Mouse (Mus musculus): ENCODE results near the gene Gm20716. TPM values are rescaled to one million over a fixed set of nuclear protein-coding genes. Genes with fewer than 3 reads are reported as not detected.

Gene Gm20716
- total RNA-seq, 1 experiment, result 41.7 TPM

DNA sequence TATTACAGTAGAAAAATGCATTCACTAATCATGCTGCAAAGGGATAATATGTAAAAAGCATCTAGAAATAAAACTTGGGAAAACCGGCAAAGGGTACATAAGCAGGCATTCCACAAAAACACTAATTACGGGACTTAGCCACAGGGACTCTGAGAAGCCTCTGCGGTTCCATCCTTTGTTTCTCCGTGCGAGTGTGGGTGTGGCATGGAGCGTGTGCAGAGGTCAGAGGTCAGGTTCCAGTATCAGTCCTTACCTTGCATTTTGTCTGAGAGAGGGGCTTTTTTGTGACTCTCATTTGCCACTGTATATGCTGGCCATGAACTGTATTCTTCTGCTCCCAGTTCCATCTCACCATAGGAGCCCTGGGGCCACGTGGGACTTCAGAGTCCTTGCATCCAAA lies 54.2 kb downstream of the Gm20716 start:
- no peak overlapping the region for H3K9ac ChIP-seq (ENCODE audit: insufficient read depth, low read depth, low read length, poor library complexity, severe bottlenecking)
- no peak overlapping the region for H3K27ac ChIP-seq (ENCODE audit: insufficient read depth, low read depth, low read length, poor library complexity, severe bottlenecking)
- TF ChIP-seq CHD2 (IDR thresholded peaks at IDR 0.05; ENCODE audit: low read depth, low read length) (0 out of 2 replicates have a peak, but pooled peaks have one; percentile 34), ZC3H11A (IDR thresholded peaks at IDR 0.05; ENCODE audit: borderline replicate concordance, low read depth, low read length) (no peak), ZNF384 (IDR thresholded peaks at IDR 0.05; ENCODE audit: low read depth, low read length) (no peak)
- no peak for DNase-seq (ENCODE audit: low read depth, low spot score)
- peaks cover 5 to 8% of the 10 kb centered on the region in 2 experiments; a peak in 1 of 4 replicates for H3K4me1 ChIP-seq (ENCODE audit: control insufficient read depth in 2 of 2, insufficient read depth in 2 of 2, low read length in 2 of 2, poor library complexity in 1 of 2)
- H3K4me3 ChIP-seq (ENCODE audit: insufficient read depth in 1 of 2, low read depth in 1 of 2, low read length in 2 of 2, poor library complexity in 1 of 2, severe bottlenecking in 1 of 2), result no peak overlapping the region
- peaks cover 5% of the 10 kb centered on the region for H3K36me3 ChIP-seq (ENCODE audit: control insufficient read depth, insufficient read depth, low read length, poor library complexity, severe bottlenecking)
- in situ Hi-C loops (cut with MboI; ENCODE audit: low sequenced_read_pairs in 2 of 2, unreplicated experiment in 2 of 2), result no loop called here
- no peaks in the 10 kb centered on the region for H3K9me3 ChIP-seq (ENCODE audit: control insufficient read depth, insufficient read depth, low read depth, low read length)

DNA sequence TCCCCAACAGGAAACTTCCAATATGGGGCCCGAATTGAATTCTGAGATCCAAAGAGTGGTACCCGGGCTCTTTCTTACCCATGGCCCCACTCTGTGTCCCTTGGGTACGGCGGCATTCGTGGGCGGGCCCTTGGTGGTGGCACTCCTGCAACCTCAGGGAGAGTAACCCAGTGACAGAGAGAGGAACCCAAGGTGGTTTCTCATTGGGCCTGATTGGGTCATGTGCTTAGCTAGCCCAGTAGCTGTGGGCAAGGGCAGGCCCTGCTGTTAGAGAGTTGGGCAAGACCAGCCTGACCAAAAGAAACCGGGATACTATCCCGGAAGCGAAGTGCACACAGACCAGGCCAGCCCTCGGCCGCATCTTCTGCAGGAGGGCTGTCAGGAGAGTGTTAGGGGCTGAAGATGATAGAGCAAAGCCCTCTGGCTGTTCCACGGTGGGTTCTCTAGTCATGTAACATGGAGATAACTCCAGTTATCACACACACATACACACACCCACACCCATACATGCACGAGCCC lies 59.9 kb downstream of the Gm20716 start:
- in situ Hi-C loops (cut with MboI; ENCODE audit: low sequenced_read_pairs in 2 of 2, unreplicated experiment in 2 of 2), result no loop called here
- DNase-seq (ENCODE audit: low read depth, low spot score), result no peak
- Histone ChIP-seq H3K9ac (ENCODE audit: insufficient read depth, low read depth, low read length, poor library complexity, severe bottlenecking) (peak overlapping the region; percentile 57), H3K4me3 (ENCODE audit: insufficient read depth in 1 of 2, low read depth in 1 of 2, low read length in 2 of 2, poor library complexity in 1 of 2, severe bottlenecking in 1 of 2) (peak overlapping the region; percentile 43), H3K27ac (ENCODE audit: insufficient read depth, low read depth, low read length, poor library complexity, severe bottlenecking) (peak overlapping the region; percentile 38; the same call in 1 of the 2 replicates), H3K36me3 (ENCODE audit: control insufficient read depth, insufficient read depth, low read length, poor library complexity, severe bottlenecking) (no peaks in the 10 kb centered on the region), H3K9me3 (ENCODE audit: control insufficient read depth, insufficient read depth, low read depth, low read length) (no peaks in the 10 kb centered on the region), H3K4me1 (ENCODE audit: control insufficient read depth in 2 of 2, insufficient read depth in 2 of 2, low read length in 2 of 2, poor library complexity in 1 of 2) (peaks cover 8 to 31% of the 10 kb centered on the region in 2 experiments)
- TF ChIP-seq ZNF384 (IDR thresholded peaks at IDR 0.05; ENCODE audit: low read depth, low read length), result no peak
- no peak for TF ChIP-seq ZC3H11A (IDR thresholded peaks at IDR 0.05; ENCODE audit: borderline replicate concordance, low read depth, low read length)
- no peak for TF ChIP-seq MAFK (IDR thresholded peaks at IDR 0.05; ENCODE audit: insufficient read depth, low read depth, low read length)
- TF ChIP-seq CHD2 (IDR thresholded peaks at IDR 0.05; ENCODE audit: low read depth, low read length), result no peak

DNA sequence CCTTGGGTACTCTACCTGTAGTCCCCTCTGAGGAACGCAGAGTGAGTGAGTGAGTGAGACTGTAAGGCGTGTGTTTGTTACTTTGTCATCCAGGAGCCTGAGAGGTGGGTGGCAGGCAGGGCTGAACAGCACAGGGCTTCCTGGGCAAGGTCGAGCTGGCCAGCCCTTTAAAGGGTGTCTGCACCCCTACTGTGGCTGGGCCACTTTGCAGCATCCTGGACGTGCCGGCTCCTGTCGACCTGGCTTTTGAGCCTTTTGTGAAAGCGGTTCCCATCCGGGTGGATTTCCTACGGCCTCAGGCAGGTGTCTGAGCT lies 60.4 kb downstream of the Gm20716 start:
- H3K27ac ChIP-seq (ENCODE audit: insufficient read depth, low read depth, low read length, poor library complexity, severe bottlenecking), result peak overlapping the region; percentile 38
- no peak for DNase-seq (ENCODE audit: low read depth, low spot score)
- H3K4me3 ChIP-seq (ENCODE audit: insufficient read depth in 1 of 2, low read depth in 1 of 2, low read length in 2 of 2, poor library complexity in 1 of 2, severe bottlenecking in 1 of 2), result peak overlapping the region; percentile 43
- no peaks in the 10 kb centered on the region for H3K9me3 ChIP-seq (ENCODE audit: control insufficient read depth, insufficient read depth, low read depth, low read length)
- TF ChIP-seq CHD2 (IDR thresholded peaks at IDR 0.05; ENCODE audit: low read depth, low read length), result no peak
- TF ChIP-seq MAFK (IDR thresholded peaks at IDR 0.05; ENCODE audit: insufficient read depth, low read depth, low read length), result no peak
- TF ChIP-seq ZC3H11A (IDR thresholded peaks at IDR 0.05; ENCODE audit: borderline replicate concordance, low read depth, low read length), result no peak
- no peak for TF ChIP-seq HCFC1 (IDR thresholded peaks at IDR 0.05; ENCODE audit: borderline replicate concordance, insufficient read depth, low read length)
- TF ChIP-seq ZNF384 (IDR thresholded peaks at IDR 0.05; ENCODE audit: low read depth, low read length), result no peak
- no peaks in the 10 kb centered on the region for H3K36me3 ChIP-seq (ENCODE audit: control insufficient read depth, insufficient read depth, low read length, poor library complexity, severe bottlenecking)
- in situ Hi-C loops (cut with MboI; ENCODE audit: low sequenced_read_pairs in 2 of 2, unreplicated experiment in 2 of 2), result no loop called here
- H3K4me1 ChIP-seq (ENCODE audit: control insufficient read depth in 2 of 2, insufficient read depth in 2 of 2, low read length in 2 of 2, poor library complexity in 1 of 2), result peaks cover 8 to 31% of the 10 kb centered on the region in 2 experiments
- peak overlapping the region; percentile 18; the same call in 1 of the 2 replicates for H3K9ac ChIP-seq (ENCODE audit: insufficient read depth, low read depth, low read length, poor library complexity, severe bottlenecking)

DNA sequence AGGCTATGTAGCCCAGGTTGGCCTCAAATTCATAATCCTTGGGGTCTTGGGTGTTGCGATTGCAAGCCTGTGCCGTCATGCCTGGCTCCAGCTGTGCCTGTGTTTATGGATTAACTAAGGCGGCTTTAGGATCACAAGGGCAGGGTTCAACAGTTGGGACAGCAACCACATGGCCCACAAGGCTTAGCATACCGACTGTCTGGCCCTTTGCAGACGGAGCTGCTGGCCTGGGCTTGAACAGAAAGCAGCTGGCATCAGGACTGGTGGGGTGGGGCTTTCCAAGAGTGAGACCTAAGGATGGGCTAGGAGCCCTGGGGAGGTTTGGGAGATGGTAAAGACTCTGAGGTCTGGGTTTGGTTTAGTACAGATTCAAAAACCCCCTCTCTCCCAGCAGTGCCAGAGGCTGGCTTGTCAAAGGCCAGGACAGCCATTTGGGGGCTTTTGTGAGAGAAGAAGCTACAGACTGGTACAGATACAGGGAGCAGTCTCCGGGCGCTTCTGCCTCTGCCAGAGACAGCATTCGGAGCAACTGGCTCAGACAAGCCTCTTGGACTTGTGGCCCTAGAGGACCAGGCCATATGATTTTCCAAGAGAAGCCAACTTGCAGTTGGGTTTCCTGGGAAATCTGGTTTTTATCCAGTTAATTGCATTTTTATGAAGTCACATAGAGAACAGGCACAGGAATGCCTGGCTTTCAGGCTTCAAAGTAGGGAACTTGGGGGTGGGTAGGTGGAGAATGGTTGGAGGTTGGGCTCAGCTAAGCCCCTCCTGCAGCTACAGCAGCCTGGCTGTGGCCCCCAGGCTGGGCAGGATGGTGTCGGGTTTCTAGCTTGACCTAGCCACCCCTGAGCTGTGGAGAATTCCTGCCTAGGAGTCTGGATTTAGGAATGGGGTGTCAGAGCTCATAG lies 61.0 kb downstream of the Gm20716 start:
- no peak for DNase-seq (ENCODE audit: low read depth, low spot score)
- H3K36me3 ChIP-seq (ENCODE audit: control insufficient read depth, insufficient read depth, low read length, poor library complexity, severe bottlenecking), result no peaks in the 10 kb centered on the region
- peak overlapping the region; percentile 19; the same call in 1 of the 2 replicates for H3K9ac ChIP-seq (ENCODE audit: insufficient read depth, low read depth, low read length, poor library complexity, severe bottlenecking)
- peak overlapping the region; percentile 38 for H3K27ac ChIP-seq (ENCODE audit: insufficient read depth, low read depth, low read length, poor library complexity, severe bottlenecking)
- in situ Hi-C loops (cut with MboI; ENCODE audit: low sequenced_read_pairs in 2 of 2, unreplicated experiment in 2 of 2), result no loop called here
- no peak for TF ChIP-seq CHD2 (IDR thresholded peaks at IDR 0.05; ENCODE audit: low read depth, low read length)
- no peak for TF ChIP-seq ZC3H11A (IDR thresholded peaks at IDR 0.05; ENCODE audit: borderline replicate concordance, low read depth, low read length)
- no peak for TF ChIP-seq MAFK (IDR thresholded peaks at IDR 0.05; ENCODE audit: insufficient read depth, low read depth, low read length)
- no peak for TF ChIP-seq ZNF384 (IDR thresholded peaks at IDR 0.05; ENCODE audit: low read depth, low read length)
- TF ChIP-seq HCFC1 (IDR thresholded peaks at IDR 0.05; ENCODE audit: borderline replicate concordance, insufficient read depth, low read length), result no peak
- no peaks in the 10 kb centered on the region for H3K9me3 ChIP-seq (ENCODE audit: control insufficient read depth, insufficient read depth, low read depth, low read length)
- peaks cover 8 to 31% of the 10 kb centered on the region in 2 experiments for H3K4me1 ChIP-seq (ENCODE audit: control insufficient read depth in 2 of 2, insufficient read depth in 2 of 2, low read length in 2 of 2, poor library complexity in 1 of 2)
- peak overlapping the region; percentile 43 for H3K4me3 ChIP-seq (ENCODE audit: insufficient read depth in 1 of 2, low read depth in 1 of 2, low read length in 2 of 2, poor library complexity in 1 of 2, severe bottlenecking in 1 of 2)
